In the genomic region with DNA sequence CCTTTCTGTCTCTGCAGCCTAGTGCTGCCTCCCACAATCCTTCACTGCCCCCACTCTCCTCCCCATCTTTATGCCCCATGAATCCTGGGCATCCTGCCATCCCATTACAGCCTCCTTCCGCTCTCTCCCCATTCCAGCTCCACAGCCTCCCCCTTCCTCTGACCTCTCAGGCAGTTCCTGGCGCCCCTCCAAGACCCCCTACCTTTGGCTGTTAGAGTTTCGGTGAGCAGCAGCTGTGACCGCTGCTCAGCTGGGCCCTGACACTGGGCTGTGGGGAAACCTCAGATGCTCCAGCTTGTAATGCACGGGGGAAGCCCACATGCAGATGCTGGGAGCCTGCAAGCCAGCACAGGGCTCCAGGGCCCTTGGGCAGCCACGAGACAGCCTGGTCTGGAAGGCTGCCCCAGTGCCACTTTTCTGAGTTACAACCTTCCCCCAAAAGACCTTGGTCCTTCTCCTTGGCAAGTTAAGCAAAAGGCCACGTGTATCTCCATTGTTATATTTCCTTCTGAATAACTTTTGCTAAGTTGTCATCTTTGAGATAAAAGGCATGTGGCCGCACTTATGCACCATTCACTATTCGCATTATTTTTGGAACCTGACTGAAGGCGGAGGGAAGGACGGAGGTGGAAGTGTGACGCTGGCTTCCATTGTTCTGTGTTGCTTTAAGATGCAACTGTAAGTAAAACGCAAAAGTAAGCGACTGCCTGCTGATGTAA, we compare ENCODE assay signal across 9 mouse cellular contexts.
A peak's percentile ranks its signal among the peaks of the same experiment; 100 is the strongest.
DNase-seq lines count a peak whose midpoint lies in the region; ATAC-seq and TF ChIP-seq lines count a peak whose summit lies in the region.
"Had no signal": no experiment of that assay in that cellular context is flagged by ENCODE, and none has a peak within 500 bp of the region (broad histone marks: within the 10 kb centered on the region; RNA-seq: fewer than 3 reads in every experiment).

No protein-coding gene starts in this region.

- peak; percentile 95 for DNase-seq in Patski (ENCODE audit: low read depth, low spot score)
- peak; percentile 17 to 21 for DNase-seq in cerebellum, adult 18-20 months
- peak; percentile 47 to 64 for DNase-seq in frontal cortex, postnatal 14 days (ENCODE audit: low spot score in 2 of 2)
- DNase-seq in hindbrain, embryonic 14.5 days (ENCODE audit: low spot score): peak; percentile 83
- peak; percentile 53 for DNase-seq in left cerebral cortex, adult 11 months (ENCODE audit: low spot score)
- DNase-seq in thymus, postnatal 25 days: no peak

- in situ Hi-C loops in Patski (cut with MboI; ENCODE audit: low pct_unique_long_range_greater_than_20kb): no loop called here

- POLR2A ChIA-PET in Patski (lab: Charles Lee): no interaction called here

- peak; percentile 89 for ATAC-seq in Patski
- ATAC-seq in hindbrain, embryonic 14.5 days (ENCODE audit: low FRiP score): peak; percentile 90
- ATAC-seq in midbrain, embryonic 16.5 days: peak; percentile 90
- ATAC-seq in stomach, embryonic 16.5 days (ENCODE audit: insufficient read depth, low FRiP score): peak; percentile 84

- peak overlapping the region; percentile 86 for H3K27ac ChIP-seq in hindbrain, embryonic 14.5 days
- H3K27ac ChIP-seq in midbrain, embryonic 16.5 days (ENCODE audit: low read length): peak overlapping the region; percentile 74
- peak overlapping the region; percentile 78 for H3K27ac ChIP-seq in stomach, embryonic 16.5 days (ENCODE audit: low read length)
- H3K27ac ChIP-seq: liver, embryonic 14.5 days had no signal

- CTCF ChIA-PET in Patski (lab: Charles Lee): interaction anchor here (0.6 to 1.6 kb wide), 4 partner anchors 10 to 47 kb away, joined by 3 to 5 read pairs (median 4); no protein-coding TSS in a partner anchor

- H3K4me2 ChIP-seq in hindbrain, embryonic 14.5 days (replicated peaks): 0 out of 2 replicates have a peak overlapping the region, but pooled peaks have one; percentile 11
- peak overlapping the region; percentile 14; the same call in 1 of the 2 replicates for H3K4me2 ChIP-seq in midbrain, embryonic 16.5 days (ENCODE audit: low read length)
- H3K4me2 ChIP-seq in stomach, embryonic 16.5 days (ENCODE audit: low read depth, low read length): peak overlapping the region; percentile 4; the same call in 1 of the 2 replicates

- no peaks in the 10 kb centered on the region for H3K9me3 ChIP-seq in hindbrain, embryonic 14.5 days (ENCODE audit: control insufficient read depth, low read length)
- no peaks in the 10 kb centered on the region for H3K9me3 ChIP-seq in midbrain, embryonic 16.5 days (replicated peaks; ENCODE audit: control insufficient read depth, low read length, poor library complexity, severe bottlenecking)
- H3K9me3 ChIP-seq in stomach, embryonic 16.5 days (replicated peaks; ENCODE audit: control insufficient read depth, low read length): no peaks in the 10 kb centered on the region

- peaks cover 36% of the 10 kb centered on the region for H3K4me1 ChIP-seq in hindbrain, embryonic 14.5 days (replicated peaks; ENCODE audit: control insufficient read depth, insufficient read depth, low read length)
- H3K4me1 ChIP-seq in midbrain, embryonic 16.5 days (ENCODE audit: control insufficient read depth, insufficient read depth, low read length): peaks cover 17% of the 10 kb centered on the region
- peaks cover 17% of the 10 kb centered on the region for H3K4me1 ChIP-seq in stomach, embryonic 16.5 days (ENCODE audit: control insufficient read depth, insufficient read depth, low read length)

- H3K9ac ChIP-seq in hindbrain, embryonic 14.5 days: no peak overlapping the region
- H3K9ac ChIP-seq in midbrain, embryonic 16.5 days (ENCODE audit: low read depth, low read length): peak overlapping the region; percentile 21; the same call in 1 of the 2 replicates
- 0 out of 2 replicates have a peak overlapping the region, but pooled peaks have one; percentile 18 for H3K9ac ChIP-seq in stomach, embryonic 16.5 days (ENCODE audit: low read length)
- H3K9ac ChIP-seq: liver, embryonic 14.5 days had no signal

- no peaks in the 10 kb centered on the region for H3K27me3 ChIP-seq in Patski
- H3K27me3 ChIP-seq in hindbrain, embryonic 14.5 days (ENCODE audit: control insufficient read depth, insufficient read depth, low read length): no peaks in the 10 kb centered on the region
- H3K27me3 ChIP-seq in midbrain, embryonic 16.5 days (ENCODE audit: control insufficient read depth, insufficient read depth, low read depth, low read length): no peaks in the 10 kb centered on the region
- no peaks in the 10 kb centered on the region for H3K27me3 ChIP-seq in stomach, embryonic 16.5 days (ENCODE audit: control insufficient read depth, insufficient read depth, low read length)

- WGBS in hindbrain, embryonic 14.5 days: 11% methylated on average over 14 of the region's 14 CpGs
- 19% methylated on average over 14 of the region's 14 CpGs for WGBS in midbrain, embryonic 16.5 days
- 26% methylated on average over 14 of the region's 14 CpGs for WGBS in stomach, embryonic 16.5 days

- H3K36me3 ChIP-seq in hindbrain, embryonic 14.5 days (replicated peaks; ENCODE audit: control insufficient read depth, insufficient read depth): no peaks in the 10 kb centered on the region
- H3K36me3 ChIP-seq in midbrain, embryonic 16.5 days (ENCODE audit: control insufficient read depth, insufficient read depth, low read length): no peaks in the 10 kb centered on the region
- H3K36me3 ChIP-seq in stomach, embryonic 16.5 days (ENCODE audit: control insufficient read depth, insufficient read depth, low read length): no peaks in the 10 kb centered on the region

- TF ChIP-seq CTCF in Patski (IDR thresholded peaks at IDR 0.05): no peak

- no peak overlapping the region for H3K4me3 ChIP-seq in hindbrain, embryonic 14.5 days (replicated peaks; ENCODE audit: low read length)
- H3K4me3 ChIP-seq in midbrain, embryonic 16.5 days (ENCODE audit: low read depth, low read length): no peak overlapping the region
- H3K4me3 ChIP-seq in stomach, embryonic 16.5 days (replicated peaks; ENCODE audit: low read length): no peak overlapping the region
